Mouse (Mus musculus) left cerebral cortex, postnatal 14 days (tissue): Measurements from ENCODE around the gene Crtam. TPM values are rescaled to one million over a fixed set of nuclear protein-coding genes. Genes with fewer than 3 reads are reported as not detected.

ENCODE experiments used
- DNase-seq, 2 experiments: peaks; one replicate each; pipeline ENCODE4 v3.0.0; 2021 to 2022; ENCODE audit warnings: low spot score in 2 of 2, mixed read lengths in 1 of 2
- intact Hi-C: fragments of 180-260 bp; cut with DNase I; formaldehyde crosslinking; loops from one replicate; pipeline ENCODE4 v1.15.1; 2025
- total RNA-seq, 2 experiments: library from RNA; stranded (reverse); gene quantifications; 2 replicates each; pipeline ENCODE4 v1.2.3; 2021

The Crtam gene
- total RNA-seq, 2 experiments from 2014 or later, result 0.20 TPM; not detected in 1

DNA sequence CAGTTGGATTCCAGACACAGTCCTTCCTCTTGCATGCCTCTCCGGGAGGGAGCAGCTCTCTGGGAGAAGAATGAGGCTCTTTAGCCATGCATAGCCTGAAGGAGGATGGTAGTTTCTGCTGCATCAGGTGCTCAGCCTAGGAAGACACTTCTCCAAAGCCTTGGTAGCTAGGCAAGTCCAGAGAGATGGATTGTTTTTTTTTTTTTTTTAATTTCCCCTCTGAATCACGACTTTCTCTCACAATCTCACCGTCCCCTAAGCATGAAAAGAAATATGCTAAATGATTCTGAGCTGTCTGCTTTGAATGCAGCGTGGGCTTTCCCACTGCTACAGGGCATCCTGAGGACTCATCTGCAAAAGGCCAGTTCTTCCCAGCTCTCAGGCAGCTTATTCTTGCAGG is 10.1 kb upstream of the Crtam start:
- peak in 1 of 2 experiments; percentile 47 for DNase-seq
- intact Hi-C loops, result no loop called here

DNA sequence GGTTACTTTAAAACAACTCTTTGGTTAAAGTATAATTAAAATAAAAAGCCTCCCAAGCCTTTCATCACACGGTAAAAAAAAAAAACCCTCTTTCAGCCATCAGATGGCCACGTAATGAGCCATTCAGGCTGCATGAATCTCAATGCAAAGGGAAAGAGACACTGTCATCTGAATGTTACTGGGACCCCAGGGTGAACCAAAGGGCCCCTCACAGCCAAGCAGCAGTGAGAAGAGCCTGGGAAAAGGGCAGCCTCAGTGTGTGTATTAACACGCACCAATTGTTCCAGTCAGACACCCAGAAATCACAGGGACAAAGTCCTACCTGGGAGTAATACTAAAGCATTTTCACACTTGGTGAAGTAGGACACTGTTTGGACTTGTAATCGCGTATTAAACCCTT is 8.0 kb upstream of the Crtam start:
- intact Hi-C loops, result no loop called here
- no peak for DNase-seq

DNA sequence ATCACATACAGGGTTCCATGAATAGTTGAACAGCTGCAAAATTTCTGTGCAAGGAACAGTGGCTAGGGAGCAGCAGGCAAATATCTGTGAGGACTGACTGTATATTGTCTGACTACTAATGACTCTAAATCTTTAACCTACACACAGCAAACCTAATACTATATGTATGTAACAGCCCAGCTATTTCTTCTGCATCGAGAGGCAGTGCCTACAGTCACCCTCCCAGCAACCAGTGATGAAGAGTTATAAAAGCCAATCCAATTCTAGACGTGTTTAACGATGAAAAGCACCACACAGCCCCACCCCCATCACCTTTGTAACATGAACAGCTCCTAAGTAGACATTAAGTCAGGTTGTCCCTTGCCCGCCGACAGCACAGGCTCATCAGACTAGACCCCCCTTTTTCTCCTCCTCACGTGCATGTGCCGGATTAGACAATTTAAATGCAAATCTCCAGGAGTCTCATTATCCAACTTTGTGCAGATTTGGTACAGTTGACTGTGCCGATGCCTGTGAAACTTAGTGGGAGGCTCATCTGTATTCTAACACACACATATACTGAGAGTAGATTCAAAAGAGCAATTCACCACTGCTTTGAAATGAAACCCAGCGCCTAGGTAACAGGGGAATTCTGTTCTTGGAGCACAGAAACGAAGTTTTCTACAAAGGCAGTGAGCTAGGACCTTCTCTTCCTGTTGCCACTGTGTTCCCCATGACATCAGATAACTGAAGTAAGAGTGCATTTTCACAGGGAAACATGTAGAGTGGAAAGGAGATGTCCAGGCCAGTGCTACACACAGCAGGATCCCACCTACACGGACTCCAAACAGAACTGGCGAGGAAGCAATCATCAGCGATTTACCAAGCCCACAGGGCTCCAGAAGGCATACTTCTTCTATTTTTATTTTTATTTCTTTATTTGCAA is 7.3 kb upstream of the Crtam start:
- peak; percentile 37 to 72 for DNase-seq
- intact Hi-C loops, result no loop called here

DNA sequence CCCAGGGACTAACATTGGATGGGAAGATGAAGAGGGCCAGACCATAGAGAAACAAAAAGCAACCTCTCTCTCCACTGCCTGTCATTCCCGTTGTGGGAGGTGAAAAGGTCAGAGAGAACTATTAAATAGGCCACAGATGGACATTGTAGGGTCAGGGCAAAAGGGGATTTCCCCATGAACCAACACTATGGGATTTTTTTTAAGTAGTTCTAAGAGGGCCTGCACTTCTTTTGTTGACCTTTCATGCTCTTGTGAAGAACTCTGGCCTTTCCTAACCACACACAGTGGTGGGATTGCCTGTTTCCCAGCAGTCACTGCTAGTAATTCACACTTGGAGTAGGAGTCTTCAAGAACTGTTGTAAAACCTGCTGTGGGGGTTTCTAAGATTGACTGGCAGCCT is 3.4 kb upstream of the Crtam start:
- intact Hi-C loops, result no loop called here
- no peak for DNase-seq

DNA sequence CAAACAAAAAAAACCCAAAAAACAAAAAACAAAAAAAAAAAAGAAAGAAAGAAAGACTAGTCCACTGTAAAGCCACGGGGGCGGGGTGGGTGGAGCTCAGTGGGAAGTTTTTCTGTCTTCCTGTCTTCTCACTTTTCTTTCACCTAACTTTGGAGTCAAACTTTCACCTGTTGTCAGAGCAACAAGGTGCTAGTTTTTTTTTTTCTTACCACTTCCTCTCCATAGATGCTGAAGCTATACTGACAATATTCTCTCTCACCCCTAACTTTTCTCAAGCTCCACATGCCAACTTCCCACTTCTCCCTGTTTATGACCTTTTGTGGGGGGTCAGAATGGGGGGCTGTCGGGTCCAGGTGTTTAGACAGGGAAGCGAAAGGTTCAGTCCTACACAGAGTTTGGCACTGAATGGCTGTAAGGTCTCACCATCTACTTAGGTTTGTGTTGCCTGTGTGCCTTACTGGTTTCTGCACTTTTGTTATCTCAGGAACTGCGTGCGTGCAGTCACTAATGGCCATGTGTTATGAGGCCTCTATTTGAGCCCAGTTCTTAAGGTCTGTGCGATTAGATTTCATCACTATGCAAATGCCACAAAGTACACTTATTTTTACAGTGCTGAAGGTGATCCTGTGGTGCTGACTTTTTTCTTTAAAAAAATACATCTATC is 7.2 kb downstream of the Crtam start:
- no peak for DNase-seq
- intact Hi-C loops, result no loop called here

DNA sequence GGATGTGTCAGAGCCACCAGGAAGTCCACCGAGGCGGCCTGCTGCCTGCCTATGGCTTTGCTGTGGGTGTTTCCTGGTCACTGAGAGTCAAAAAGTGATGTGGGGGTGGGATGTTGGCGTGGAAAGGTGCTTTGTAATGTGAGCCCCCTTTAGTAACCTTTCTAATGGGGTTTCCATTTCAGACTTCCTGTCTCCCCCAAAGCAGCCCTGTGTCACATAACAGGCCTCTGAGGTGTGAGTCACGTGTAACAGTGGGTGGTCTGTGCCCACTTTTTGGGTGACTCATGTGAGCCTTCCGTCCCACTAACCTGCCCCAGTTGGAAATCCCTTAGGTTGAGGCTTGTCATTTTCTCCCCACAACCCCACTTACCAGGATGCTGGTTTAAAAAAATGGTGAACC is 10.4 kb downstream of the Crtam start:
- intact Hi-C loops, result no loop called here
- no peak for DNase-seq

DNA sequence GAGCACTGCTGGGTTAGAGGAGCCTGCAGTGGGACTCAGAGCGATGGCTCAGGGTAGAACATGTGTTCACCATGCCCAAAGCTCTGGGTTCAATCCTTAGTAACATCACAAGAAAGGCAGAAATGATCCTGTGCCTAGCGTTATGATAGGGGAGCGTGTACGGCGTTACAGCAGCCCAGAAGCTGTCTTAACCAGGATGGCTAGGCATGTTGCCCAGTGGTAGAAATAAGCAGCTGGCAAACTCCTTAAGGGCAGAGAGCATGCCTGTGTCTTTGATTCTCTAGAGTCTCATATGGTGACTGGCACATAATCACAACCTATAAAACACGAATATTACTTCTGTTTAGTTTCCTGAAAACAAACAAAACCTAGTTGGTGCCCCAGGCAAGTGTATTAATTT is 12.9 kb downstream of the Crtam start:
- no peak for DNase-seq
- intact Hi-C loops, result loop anchor here (2.0 kb wide), 1 partner anchor 37 kb away; no protein-coding TSS in a partner anchor

DNA sequence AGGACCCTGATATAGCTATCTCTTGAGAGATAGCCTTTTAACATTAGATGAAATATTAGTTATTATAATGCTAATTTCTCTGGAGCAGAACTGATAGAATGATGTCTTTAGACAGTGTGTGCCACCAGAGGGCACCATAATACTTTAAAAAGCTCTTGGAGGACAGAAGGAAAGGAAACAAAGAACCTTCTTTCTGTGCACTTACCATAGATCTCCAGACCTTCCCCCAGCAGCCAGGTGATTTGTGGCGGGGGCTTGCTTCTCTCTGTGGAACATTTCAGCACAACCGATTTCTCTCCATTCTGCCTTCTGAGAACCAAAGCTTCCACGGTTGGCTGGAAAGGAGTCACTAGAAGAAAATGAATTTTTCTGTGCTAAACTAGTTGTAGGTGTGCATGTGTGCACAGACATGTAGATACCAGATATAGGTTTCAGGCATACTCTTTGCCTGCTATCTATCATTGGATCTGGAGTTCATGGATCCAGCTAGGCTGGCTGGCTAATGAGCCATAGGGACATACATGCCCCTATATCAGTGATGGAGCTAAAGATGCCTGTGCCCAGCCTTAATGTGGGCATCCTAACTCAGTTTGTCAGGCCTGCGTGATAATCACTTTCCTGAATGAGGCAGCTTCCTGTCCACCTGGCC is 14.4 kb downstream of the Crtam start:
- peak; percentile 72 to 78 for DNase-seq
- intact Hi-C loops, result loop anchor here (1.0 to 2.0 kb wide), 2 partner anchors 39 to 200 kb away; no protein-coding TSS in a partner anchor

DNA sequence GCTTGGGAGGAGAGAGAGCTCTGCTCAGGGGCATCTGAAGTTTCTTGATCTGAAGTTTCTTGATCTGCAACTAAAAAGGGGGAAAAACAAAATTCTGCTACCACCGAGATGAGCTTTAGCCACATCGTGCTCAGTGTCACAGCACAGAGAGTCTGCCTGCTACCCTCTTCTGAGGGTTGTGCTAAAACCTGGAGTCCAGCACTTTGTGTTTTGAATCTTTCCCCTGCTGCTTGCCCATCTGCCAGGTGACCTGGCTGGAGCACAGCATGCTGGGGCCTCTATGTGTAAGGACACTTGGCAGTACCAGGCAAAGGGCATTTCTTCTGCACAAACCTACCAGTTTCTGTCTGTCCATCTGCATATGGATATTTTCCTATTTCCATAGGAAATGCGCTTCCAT is 20.1 kb downstream of the Crtam start:
- intact Hi-C loops, result no loop called here
- no peak for DNase-seq

DNA sequence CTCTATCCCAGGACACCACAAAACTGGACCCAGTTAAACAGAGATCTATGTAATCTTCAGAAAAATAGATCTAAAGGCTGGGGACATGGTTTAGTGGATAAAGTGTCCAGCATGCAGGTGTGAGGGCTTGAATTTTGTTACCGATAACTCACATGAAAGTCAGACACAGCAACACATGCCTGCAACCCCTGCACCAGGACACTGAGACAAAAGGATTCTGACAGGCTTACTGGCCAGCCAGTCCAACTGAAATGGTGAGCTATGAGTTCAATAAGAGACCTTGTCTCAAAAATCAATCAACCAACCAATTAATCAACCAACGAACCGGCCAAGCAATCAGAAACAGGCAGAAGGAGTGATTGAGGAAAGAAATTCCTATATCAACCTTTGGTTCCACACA is 20.7 kb downstream of the Crtam start:
- DNase-seq, result no peak
- intact Hi-C loops, result loop anchor here (2.0 kb wide), 1 partner anchor 149 kb away; no protein-coding TSS in a partner anchor

DNA sequence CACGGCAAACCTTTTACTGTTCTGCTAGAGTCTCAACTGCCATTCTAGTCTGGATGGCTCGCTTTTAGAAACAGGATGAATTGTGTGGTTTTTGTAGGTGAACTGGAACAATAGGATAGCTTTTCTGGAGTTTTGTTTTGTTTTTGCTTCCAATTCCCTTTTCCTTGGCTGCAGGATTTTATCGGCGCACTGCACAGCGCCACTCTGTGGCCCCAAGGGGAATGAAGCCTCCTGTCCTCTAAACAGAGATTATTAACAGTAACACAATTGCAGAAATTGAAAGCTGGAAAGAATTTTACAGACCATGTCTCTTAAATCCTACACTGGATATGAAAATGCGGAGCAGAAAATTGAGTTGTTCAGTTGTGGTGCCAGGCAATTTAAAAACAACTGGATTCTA is 21.9 kb downstream of the Crtam start:
- intact Hi-C loops, result loop anchor here (2.0 kb wide), 1 partner anchor 148 kb away; no protein-coding TSS in a partner anchor
- peak in 1 of 2 experiments; percentile 43 for DNase-seq

DNA sequence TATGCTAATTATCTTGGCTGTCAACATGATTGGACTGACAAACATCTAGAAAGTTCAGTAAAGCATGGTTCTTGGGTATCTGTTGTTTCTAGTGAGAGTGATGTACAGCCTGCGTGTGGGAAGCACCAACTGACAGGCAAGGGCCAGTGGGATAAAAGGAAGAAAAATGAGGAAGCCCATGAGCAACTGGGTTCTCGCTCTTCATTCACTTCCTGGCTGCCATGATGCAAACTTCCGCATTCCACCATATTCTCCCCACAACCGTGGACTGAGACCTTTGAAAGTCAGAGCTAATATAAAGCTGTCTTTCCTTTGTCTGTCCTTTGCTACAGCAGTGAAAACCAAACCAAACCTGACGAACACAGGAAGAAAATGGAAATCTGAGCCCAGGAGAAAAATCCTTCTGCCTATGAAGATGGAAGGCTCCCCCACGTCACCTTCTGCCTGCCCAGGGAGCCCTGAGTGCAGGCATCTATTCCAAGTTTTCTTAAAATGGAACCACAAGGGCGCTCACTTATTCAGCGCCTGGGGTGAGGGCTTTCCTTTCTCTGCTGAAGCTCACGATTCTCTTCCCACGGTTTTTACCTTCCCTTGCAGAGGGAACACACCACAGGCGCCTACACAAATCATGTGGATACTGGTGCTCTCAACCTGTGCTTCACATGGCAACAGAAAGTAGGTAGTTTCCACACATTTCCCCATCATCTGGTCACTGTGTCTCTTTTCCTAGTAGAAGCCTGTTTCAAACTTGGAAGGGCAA is 30.2 kb downstream of the Crtam start:
- intact Hi-C loops, result no loop called here
- DNase-seq, result peak in 1 of 2 experiments; percentile 30

DNA sequence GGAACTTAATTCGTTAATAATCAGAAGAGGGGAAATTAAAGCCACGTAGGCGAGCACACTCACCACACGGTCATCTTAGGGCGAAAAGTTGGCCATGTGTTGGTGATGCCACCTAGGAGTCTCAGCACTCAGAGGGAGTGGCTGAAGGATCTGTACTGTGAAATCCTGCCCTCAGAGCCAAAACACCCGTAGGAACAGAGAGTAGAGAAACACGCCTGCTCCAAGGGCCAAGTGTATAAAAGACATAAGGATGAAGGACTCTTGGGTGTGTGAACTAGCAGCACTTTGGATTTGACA is 40.1 kb downstream of the Crtam start:
- intact Hi-C loops, result no loop called here
- no peak for DNase-seq

DNA sequence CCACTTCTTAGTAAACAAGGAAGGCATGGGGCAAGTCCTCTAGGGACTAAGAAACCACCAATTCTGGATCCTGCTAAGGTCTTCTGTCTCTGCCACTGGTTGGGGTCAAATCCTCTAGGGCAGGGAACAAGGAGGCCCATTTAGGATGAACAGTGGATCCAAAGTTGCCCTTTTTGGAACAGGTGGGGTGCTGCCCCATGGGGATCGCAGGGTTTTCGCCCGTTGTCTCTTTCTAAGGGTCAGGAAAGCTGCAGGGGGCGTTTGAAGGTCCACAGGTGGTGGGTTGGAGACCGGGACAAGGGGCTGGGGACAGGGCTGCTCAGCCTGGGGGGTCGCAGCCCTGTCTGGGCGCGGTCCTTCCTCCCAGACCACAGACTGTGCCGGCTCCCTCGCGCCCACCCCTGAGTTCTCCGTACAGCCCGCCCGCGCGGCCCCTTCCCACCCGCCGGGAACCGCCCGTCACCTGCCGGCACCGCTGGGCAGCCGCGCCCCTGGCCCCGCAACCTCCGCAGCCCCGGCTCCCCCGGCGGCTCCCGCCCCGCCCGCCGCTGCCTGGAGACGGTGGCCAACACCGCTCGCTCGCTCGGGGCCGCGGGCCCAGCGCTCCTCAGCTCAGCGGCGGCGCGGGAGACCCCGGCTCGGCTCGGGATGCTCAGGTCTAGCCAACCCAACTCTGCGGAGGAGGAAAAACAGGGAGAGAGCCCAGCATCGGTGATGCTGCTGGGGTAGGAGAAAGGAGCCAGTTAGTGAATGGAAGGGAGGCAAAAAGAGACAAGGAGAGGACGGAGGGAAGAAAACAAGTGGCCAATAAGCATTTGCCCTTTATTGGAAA is 40.6 kb downstream of the Crtam start, which contains the start of gene Jhy:
Gene Jhy (minus strand): TSS at position 533 of the 832 bp plus-strand sequence.
- intact Hi-C loops, result no loop called here
- DNase-seq, result no peak

DNA sequence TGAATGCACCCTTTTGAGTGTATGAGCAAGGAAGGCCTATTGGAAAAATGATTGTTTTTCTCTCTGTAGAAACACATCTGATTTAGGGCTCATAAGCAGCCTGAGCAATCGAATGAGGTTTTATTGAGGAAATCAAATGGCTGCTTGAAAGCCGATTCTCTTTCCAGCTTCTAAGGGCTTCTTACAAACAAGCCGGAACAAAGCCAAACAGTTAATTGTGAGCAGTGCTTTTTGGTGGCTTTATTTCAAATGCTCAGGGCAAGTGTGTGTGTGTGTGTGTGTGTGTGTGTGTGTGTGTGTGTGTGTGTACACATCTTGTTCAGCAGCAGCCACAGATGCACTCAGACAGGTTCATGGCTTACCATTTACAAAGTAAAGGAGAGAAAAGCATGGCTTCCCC is 43.0 kb downstream of the Crtam start:
- intact Hi-C loops, result no loop called here
- DNase-seq, result no peak

DNA sequence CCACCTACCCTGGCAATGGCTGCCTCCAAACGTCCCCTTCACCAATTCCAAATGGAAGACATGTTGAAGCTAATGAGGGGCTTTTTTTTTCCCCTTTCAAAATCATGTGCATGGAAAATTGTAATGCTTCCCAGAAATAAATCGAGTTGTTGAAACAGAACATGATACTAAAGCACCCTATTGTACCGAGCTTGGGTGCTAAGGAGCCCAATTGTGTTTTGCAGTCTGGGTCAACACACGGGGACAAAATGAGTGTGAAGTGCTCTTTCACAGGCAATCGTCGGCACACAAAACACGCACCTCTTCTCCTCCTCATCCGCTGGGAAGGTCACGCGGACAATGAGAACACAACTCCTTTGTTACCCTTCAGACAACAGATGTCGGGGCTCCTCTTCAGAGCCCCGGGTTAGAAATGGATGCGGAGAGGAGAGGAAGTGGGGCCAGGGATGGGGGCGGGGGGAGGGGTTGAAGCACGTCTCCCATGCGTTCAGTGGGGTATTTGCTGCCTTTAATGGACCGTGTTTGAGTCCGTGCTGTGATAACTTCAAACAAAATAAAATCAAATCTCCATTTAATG is 55.3 kb downstream of the Crtam start:
- no peak for DNase-seq
- intact Hi-C loops, result no loop called here

DNA sequence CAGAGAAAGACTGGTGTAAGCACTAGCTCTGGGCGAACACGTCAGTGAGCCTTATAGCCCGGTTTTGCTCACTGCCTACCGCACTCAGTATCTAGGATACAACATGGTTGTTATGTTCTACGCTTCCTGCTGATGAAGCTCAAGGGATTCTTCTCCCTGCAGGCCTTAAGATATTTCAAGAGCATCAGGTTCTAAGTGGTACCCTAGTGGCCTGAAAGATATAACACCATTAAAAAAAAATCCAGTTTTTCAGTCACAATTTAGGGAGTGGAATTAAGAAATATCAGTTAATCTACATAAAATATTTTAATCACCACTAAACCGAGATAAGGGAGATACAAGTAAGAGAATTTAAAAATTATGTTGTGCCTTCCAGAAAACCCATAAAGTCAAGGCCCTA is 56.0 kb downstream of the Crtam start:
- intact Hi-C loops, result no loop called here
- no peak for DNase-seq

DNA sequence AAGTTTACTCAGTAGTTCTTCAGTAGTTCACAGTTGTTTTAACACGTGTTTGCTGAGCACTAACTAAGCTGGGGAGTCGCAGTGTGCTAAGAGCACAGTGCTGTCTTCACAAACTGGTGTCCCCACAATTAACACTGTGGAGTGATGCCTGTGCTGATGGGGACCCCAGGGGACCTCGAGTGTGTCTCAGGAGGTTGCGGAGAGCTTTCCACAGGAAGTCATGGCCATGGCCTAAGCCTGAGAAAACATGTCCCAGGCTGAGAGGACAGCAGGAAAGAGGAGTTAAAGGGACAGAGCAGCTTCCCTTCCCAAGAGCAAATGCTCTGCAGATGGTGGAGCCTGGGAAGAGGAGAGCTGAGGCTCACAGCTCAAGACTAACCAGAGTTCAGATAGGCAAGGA is 57.3 kb downstream of the Crtam start:
- no peak for DNase-seq
- intact Hi-C loops, result no loop called here
